Mouse (Mus musculus): Measurements from ENCODE around the gene 1110032F04Rik. TPM values are rescaled to one million over a fixed set of nuclear protein-coding genes. Genes with fewer than 3 reads are reported as not detected.
A peak's percentile ranks its signal among the peaks of the same experiment; 100 is the strongest.

Gene 1110032F04Rik
- total and polyA plus RNA-seq, 3 experiments: 2.0 to 2.2 TPM; not detected in 1

DNA sequence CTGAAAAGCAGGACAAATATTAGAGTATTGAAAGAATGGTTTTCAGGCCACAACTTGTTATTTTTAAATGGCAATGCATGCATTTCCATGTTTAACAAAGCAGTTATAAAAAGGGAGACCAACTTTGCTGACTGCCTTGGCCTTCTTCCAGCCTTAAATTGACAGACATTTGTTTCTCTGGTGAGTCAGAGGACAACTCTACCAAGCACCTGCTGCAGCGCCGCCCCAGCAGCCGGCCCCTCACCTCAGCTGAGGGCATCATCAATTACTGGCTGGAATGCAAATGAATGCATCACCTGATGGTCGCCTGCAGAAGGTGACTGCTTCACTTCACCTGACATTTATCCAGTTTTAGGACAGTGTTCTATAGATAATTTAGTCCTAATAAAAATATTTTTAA lies 26.0 kb downstream of the 1110032F04Rik start:
- Histone ChIP-seq H3K9ac (ENCODE audit: control insufficient read depth, low read depth, low read length, poor library complexity, severe bottlenecking) (no peak overlapping the region), H3K4me1 (ENCODE audit: control insufficient read depth in 1 of 2, insufficient read depth in 2 of 2, low read length in 2 of 2) (peaks cover 3 to 11% of the 10 kb centered on the region in 2 experiments; a peak in 3 of 4 replicates), H3K9me3 (replicated peaks; ENCODE audit: insufficient read depth, low read length) (no peaks in the 10 kb centered on the region), H3K36me3 (ENCODE audit: control insufficient read depth in 1 of 2, insufficient read depth in 2 of 2, low read length in 2 of 2) (peaks cover 0 to 14% of the 10 kb centered on the region in 2 experiments; a peak in 2 of 4 replicates), H3K27ac (ENCODE audit: control insufficient read depth, low read depth, low read length) (no peak overlapping the region), H3K27me3 (ENCODE audit: control insufficient read depth in 1 of 2, insufficient read depth in 2 of 2, low read length in 2 of 2) (no peaks in the 10 kb centered on the region), H3K4me3 (ENCODE audit: control insufficient read depth in 1 of 2, insufficient read depth in 1 of 2, low read depth in 2 of 2, low read length in 2 of 2) (no peak overlapping the region), H3K79me2 (ENCODE audit: control insufficient read depth, insufficient read depth, low read length, poor library complexity) (no peaks in the 10 kb centered on the region)
- TF ChIP-seq NELFE (IDR thresholded peaks at IDR 0.05; ENCODE audit: low read depth, low read length) (no peak), UBTF (IDR thresholded peaks at IDR 0.05; ENCODE audit: borderline replicate concordance, insufficient read depth, low read depth, low read length) (no peak), TAL1 (IDR thresholded peaks at IDR 0.05; ENCODE audit: low read length) (no peak), CHD2 (IDR thresholded peaks at IDR 0.05; ENCODE audit: low read length) (no peak), NRF1 (IDR thresholded peaks at IDR 0.05; ENCODE audit: insufficient read depth, low read depth, low read length, poor library complexity, severe bottlenecking) (no peak), USF2 (IDR thresholded peaks at IDR 0.05; ENCODE audit: borderline replicate concordance in 1 of 2, insufficient read depth in 1 of 2, low read depth in 1 of 2, low read length in 2 of 2) (no peak), SMC3 (IDR thresholded peaks at IDR 0.05; ENCODE audit: low read depth, low read length) (no peak), ETS1 (IDR thresholded peaks at IDR 0.05; ENCODE audit: low read depth, low read length) (no peak), MAX (IDR thresholded peaks at IDR 0.05; ENCODE audit: low read length) (no peak), E2F4 (IDR thresholded peaks at IDR 0.05; ENCODE audit: borderline replicate concordance, low read depth, low read length) (no peak), RCOR1 (IDR thresholded peaks at IDR 0.05; ENCODE audit: low read depth, low read length) (no peak), HCFC1 (IDR thresholded peaks at IDR 0.05; ENCODE audit: low read depth, low read length) (no peak), BHLHE40 (IDR thresholded peaks at IDR 0.05; ENCODE audit: borderline replicate concordance, low read depth, low read length) (no peak), ZC3H11A (IDR thresholded peaks at IDR 0.05; ENCODE audit: low read depth, low read length) (no peak), ZMIZ1 (IDR thresholded peaks at IDR 0.05; ENCODE audit: low read depth, low read length) (no peak), MAFK (IDR thresholded peaks at IDR 0.05; ENCODE audit: borderline replicate concordance, low read depth, low read length) (no peak), MEF2A (IDR thresholded peaks at IDR 0.05; ENCODE audit: extremely low read depth, insufficient replicate concordance, low read depth, low read length, poor library complexity, severe bottlenecking) (no peak), MXI1 (IDR thresholded peaks at IDR 0.05; ENCODE audit: low read depth, low read length) (no peak), SIN3A (IDR thresholded peaks at IDR 0.05; ENCODE audit: low read length) (no peak), KAT2A (conservative IDR thresholded peaks at IDR 0.05; ENCODE audit: low read depth, low read length) (no peak)
- no peak for DNase-seq (ENCODE audit: low read depth, low spot score)

DNA sequence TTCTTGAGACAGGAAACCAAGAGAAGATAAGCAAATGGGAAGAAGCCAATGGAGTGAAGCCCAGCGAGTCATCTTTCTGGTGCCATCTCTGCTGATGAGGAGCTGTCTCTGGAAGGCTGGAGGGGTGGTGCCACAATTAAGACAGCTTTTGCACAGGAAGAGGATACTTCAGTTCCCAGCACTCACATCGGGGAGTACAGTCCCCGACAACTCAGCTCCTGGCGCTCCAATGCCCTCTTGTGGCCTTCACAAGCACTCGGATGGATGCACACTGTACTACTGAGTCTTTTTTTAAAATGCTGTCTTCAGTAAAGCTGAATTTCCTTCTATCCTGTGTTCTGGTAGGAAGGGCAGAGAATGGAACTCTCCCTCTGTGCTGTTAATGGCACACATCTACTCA lies 27.8 kb downstream of the 1110032F04Rik start:
- H3K4me3 ChIP-seq (ENCODE audit: control insufficient read depth in 1 of 2, insufficient read depth in 1 of 2, low read depth in 2 of 2, low read length in 2 of 2): no peak overlapping the region
- H3K27ac ChIP-seq (ENCODE audit: control insufficient read depth, low read depth, low read length): no peak overlapping the region
- H3K4me1 ChIP-seq (ENCODE audit: control insufficient read depth in 1 of 2, insufficient read depth in 2 of 2, low read length in 2 of 2): peaks cover 3 to 11% of the 10 kb centered on the region in 2 experiments; a peak in 3 of 4 replicates
- H3K27me3 ChIP-seq (ENCODE audit: control insufficient read depth in 1 of 2, insufficient read depth in 2 of 2, low read length in 2 of 2): no peaks in the 10 kb centered on the region
- no peaks in the 10 kb centered on the region for H3K9me3 ChIP-seq (replicated peaks; ENCODE audit: insufficient read depth, low read length)
- peaks cover 0 to 14% of the 10 kb centered on the region in 2 experiments; a peak in 2 of 4 replicates for H3K36me3 ChIP-seq (ENCODE audit: control insufficient read depth in 1 of 2, insufficient read depth in 2 of 2, low read length in 2 of 2)
- peak; percentile 65 for DNase-seq (ENCODE audit: low read depth, low spot score)
- H3K9ac ChIP-seq (ENCODE audit: control insufficient read depth, low read depth, low read length, poor library complexity, severe bottlenecking): no peak overlapping the region
- H3K79me2 ChIP-seq (ENCODE audit: control insufficient read depth, insufficient read depth, low read length, poor library complexity): no peaks in the 10 kb centered on the region
- TF ChIP-seq CTCF (IDR thresholded peaks at IDR 0.05 in 2 of 3, conservative IDR thresholded peaks at IDR 0.05 in 1 of 3; ENCODE audit: control insufficient read depth in 1 of 3, insufficient read depth in 1 of 3, low read depth in 2 of 3, low read length in 3 of 3, poor library complexity in 1 of 3, severe bottlenecking in 1 of 3) (peak; percentile 18 to 56 (median 51)), RAD21 (IDR thresholded peaks at IDR 0.05; ENCODE audit: low read depth, low read length) (peak; percentile 36), USF1 (IDR thresholded peaks at IDR 0.05; ENCODE audit: low read depth, low read length) (no peak), POLR2AphosphoS2 (IDR thresholded peaks at IDR 0.05; ENCODE audit: low read length) (no peak), NRF1 (IDR thresholded peaks at IDR 0.05; ENCODE audit: insufficient read depth, low read depth, low read length, poor library complexity, severe bottlenecking) (no peak), ZNF384 (IDR thresholded peaks at IDR 0.05; ENCODE audit: low read depth, low read length) (no peak), MAFK (IDR thresholded peaks at IDR 0.05; ENCODE audit: borderline replicate concordance, low read depth, low read length) (no peak), POLR2AphosphoS5 (IDR thresholded peaks at IDR 0.05; ENCODE audit: borderline replicate concordance, low read depth, low read length) (no peak), ETS1 (IDR thresholded peaks at IDR 0.05; ENCODE audit: low read depth, low read length) (0 out of 2 replicates have a peak, but pooled peaks have one; percentile 9), EP300 (IDR thresholded peaks at IDR 0.05; ENCODE audit: low read depth in 1 of 2, low read length in 2 of 2) (peak; percentile 33 to 38; a peak in 2 of 4 replicates), MAZ (IDR thresholded peaks at IDR 0.05; ENCODE audit: low read depth, low read length) (no peak), SIN3A (IDR thresholded peaks at IDR 0.05; ENCODE audit: low read length) (no peak), GATA1 (IDR thresholded peaks at IDR 0.05; ENCODE audit: low read depth, low read length) (peak; percentile 59; the same call in 1 of the 2 replicates), MYC (IDR thresholded peaks at IDR 0.05; ENCODE audit: low read depth, low read length) (no peak), MAX (IDR thresholded peaks at IDR 0.05; ENCODE audit: low read length) (no peak), ELF1 (IDR thresholded peaks at IDR 0.05; ENCODE audit: low read depth, low read length) (no peak)

Data from MEL (cell line).